Mouse (Mus musculus): Measurements from ENCODE around the gene Olfr1154. TPM values are rescaled to one million over a fixed set of nuclear protein-coding genes. Genes with fewer than 3 reads are reported as not detected.

Olfr1154 gene
- polyA plus RNA-seq (2012; rRNA removed), result not detected in 2 replicates

DNA sequence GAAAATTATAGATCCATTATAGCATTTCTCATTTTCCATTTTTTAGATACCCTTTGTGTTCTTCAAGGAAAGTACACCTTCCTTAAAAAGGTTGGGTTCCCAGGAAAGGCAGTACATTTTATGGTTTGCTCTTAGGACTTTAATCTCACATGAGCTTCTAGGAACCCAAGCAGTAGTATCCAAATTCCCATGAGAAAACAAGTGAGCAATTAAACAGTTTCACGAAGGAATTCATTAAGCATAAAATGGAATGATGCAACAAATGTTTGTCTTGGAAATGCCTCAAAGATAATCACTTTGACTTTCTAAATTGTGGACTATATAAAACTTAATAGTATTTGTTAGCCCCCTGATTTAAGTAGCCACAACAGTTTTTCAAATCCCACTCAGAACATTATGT lies at the start of gene Olfr1154:
Gene Olfr1154 (minus strand): TSS at position 101 of the 400 bp plus-strand sequence.
- H3K4me3 ChIP-seq (ENCODE audit: control insufficient read depth, low read depth, low read length), result no peak within 1 kb of the TSS
- TF ChIP-seq CTCF (IDR thresholded peaks at IDR 0.05; ENCODE audit: control insufficient read depth, insufficient read depth, insufficient replicate concordance, low read depth, low read length) (no peak), POLR2A (IDR thresholded peaks at IDR 0.05; ENCODE audit: control insufficient read depth, low read depth, low read length) (no peak)

DNA sequence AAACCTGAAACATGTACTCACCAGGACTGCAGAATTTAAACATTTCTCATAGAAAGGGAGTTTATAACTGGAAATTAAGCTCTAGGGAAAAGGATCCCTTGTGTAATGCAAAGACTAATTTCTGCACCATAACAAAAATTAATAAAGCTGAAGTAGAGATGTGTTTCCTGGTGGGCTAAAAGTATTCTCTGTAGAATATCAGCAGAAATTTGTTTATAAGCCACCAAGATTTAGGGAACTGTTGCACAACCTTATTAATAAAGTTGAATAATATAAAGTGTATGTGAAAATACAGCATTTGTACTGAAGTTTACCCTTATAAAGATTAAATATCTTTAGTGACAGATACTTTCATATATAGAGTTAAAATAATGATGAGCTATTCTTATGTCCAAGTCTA lies 48.0 kb upstream of the Olfr1154 start, which contains the start of gene Olfr1156:
Gene Olfr1156 (minus strand): TSS at position 101 of the 400 bp plus-strand sequence.
- H3K36me3 ChIP-seq (ENCODE audit: control insufficient read depth, insufficient read depth, low read length), result no peaks in the 10 kb centered on the region
- H3K27ac ChIP-seq (ENCODE audit: control insufficient read depth, insufficient read depth, low read depth, low read length), result no peak within 1 kb of the TSS
- no peak within 1 kb of the TSS for H3K4me3 ChIP-seq (ENCODE audit: control insufficient read depth, low read depth, low read length)
- H3K27me3 ChIP-seq (ENCODE audit: control insufficient read depth, insufficient read depth, low read length), result no peaks in the 10 kb centered on the region
- TF ChIP-seq POLR2A (IDR thresholded peaks at IDR 0.05; ENCODE audit: control insufficient read depth, low read depth, low read length), result no peak
- no peak for TF ChIP-seq CTCF (IDR thresholded peaks at IDR 0.05; ENCODE audit: control insufficient read depth, insufficient read depth, insufficient replicate concordance, low read depth, low read length)
- no peaks in the 10 kb centered on the region for H3K4me1 ChIP-seq (ENCODE audit: control insufficient read depth, insufficient read depth, low read length)

More for the DNA sequence above, at the start of gene Olfr1154:
- no peaks in the 10 kb centered on the region for H3K4me1 ChIP-seq (ENCODE audit: control insufficient read depth, insufficient read depth, low read length)
- no peaks in the 10 kb centered on the region for H3K36me3 ChIP-seq (ENCODE audit: control insufficient read depth, insufficient read depth, low read length)
- no peak within 1 kb of the TSS for H3K27ac ChIP-seq (ENCODE audit: control insufficient read depth, insufficient read depth, low read depth, low read length)
- no peaks in the 10 kb centered on the region for H3K27me3 ChIP-seq (ENCODE audit: control insufficient read depth, insufficient read depth, low read length)

DNA sequence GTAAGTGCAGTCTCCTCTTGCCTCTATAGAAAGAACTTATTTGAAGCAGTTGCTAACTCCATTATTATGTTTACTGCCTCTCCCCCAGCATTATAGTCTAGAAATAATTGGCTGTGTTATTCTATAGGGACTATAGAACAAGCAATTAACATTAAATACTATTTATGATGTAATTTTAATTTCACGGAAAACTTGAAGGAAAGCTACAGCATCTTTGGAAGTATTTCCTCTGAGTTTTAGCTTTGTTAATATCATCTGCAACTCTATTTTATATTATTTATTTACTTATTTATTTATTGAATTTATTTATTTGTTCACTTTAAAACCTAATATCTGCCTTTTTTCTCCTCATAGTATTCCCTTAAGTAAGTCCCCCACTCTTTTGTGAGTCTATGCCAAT lies 40.1 kb upstream of the Olfr1154 start, which contains the start of gene Olfr1155:
Gene Olfr1155 (minus strand): TSS at position 101 of the 400 bp plus-strand sequence.
- no peak within 1 kb of the TSS for H3K4me3 ChIP-seq (ENCODE audit: control insufficient read depth, low read depth, low read length)
- no peaks in the 10 kb centered on the region for H3K4me1 ChIP-seq (ENCODE audit: control insufficient read depth, insufficient read depth, low read length)
- no peak within 1 kb of the TSS for H3K27ac ChIP-seq (ENCODE audit: control insufficient read depth, insufficient read depth, low read depth, low read length)
- no peaks in the 10 kb centered on the region for H3K36me3 ChIP-seq (ENCODE audit: control insufficient read depth, insufficient read depth, low read length)
- H3K27me3 ChIP-seq (ENCODE audit: control insufficient read depth, insufficient read depth, low read length), result no peaks in the 10 kb centered on the region
- TF ChIP-seq POLR2A (IDR thresholded peaks at IDR 0.05; ENCODE audit: control insufficient read depth, low read depth, low read length) (no peak), CTCF (IDR thresholded peaks at IDR 0.05; ENCODE audit: control insufficient read depth, insufficient read depth, insufficient replicate concordance, low read depth, low read length) (no peak)

DNA sequence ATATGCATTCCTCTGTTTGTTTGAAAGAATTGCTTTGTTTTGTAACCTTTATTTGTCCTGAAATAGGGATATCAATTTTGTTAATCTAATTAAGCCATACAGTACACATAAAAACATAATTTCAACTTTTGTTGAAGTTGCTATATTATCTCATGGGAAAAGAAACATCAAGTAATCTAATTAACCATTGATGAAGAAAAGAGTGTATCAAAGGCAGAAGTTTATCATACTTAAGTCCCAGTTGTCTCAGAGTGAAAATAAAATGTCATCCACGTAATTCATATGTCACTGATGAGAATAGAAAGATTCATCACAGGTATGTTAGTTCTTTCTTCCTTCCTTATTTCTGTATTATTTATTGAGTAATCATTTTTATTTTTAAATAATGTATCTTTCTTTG lies 10.3 kb downstream of the Olfr1154 start, which contains the start of gene Olfr1153:
Gene Olfr1153 (plus strand): TSS at position 301 of the 400 bp plus-strand sequence.
- TF ChIP-seq CTCF (IDR thresholded peaks at IDR 0.05; ENCODE audit: control insufficient read depth, insufficient read depth, insufficient replicate concordance, low read depth, low read length), result no peak
- TF ChIP-seq POLR2A (IDR thresholded peaks at IDR 0.05; ENCODE audit: control insufficient read depth, low read depth, low read length), result no peak

DNA sequence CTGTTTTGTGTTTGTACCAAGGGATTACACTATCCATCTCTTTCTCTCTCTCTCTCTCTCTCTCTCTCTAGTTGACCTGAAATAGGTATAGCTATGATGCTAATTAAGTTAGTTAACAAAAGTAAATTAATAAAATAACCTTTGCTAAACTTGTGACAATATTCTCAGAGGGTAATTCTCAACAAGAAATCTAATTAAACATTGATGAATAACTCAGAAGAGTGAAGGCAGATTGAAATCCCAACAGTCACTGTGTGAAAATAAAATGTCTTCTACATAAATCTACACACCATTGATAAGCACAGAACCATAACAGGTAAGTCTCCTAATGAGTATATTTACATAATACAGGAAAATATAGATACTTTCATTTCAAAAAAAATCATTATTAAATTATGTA lies 38.8 kb downstream of the Olfr1154 start, which contains the start of gene Olfr1152:
Gene Olfr1152 (plus strand): TSS at position 301 of the 400 bp plus-strand sequence.
- H3K4me3 ChIP-seq (ENCODE audit: control insufficient read depth, low read depth, low read length), result no peak within 1 kb of the TSS
- H3K27ac ChIP-seq (ENCODE audit: control insufficient read depth, insufficient read depth, low read depth, low read length), result no peak within 1 kb of the TSS
- H3K4me1 ChIP-seq (ENCODE audit: control insufficient read depth, insufficient read depth, low read length), result no peaks in the 10 kb centered on the region
- no peaks in the 10 kb centered on the region for H3K36me3 ChIP-seq (ENCODE audit: control insufficient read depth, insufficient read depth, low read length)
- no peak for TF ChIP-seq POLR2A (IDR thresholded peaks at IDR 0.05; ENCODE audit: control insufficient read depth, low read depth, low read length)
- no peak for TF ChIP-seq CTCF (IDR thresholded peaks at IDR 0.05; ENCODE audit: control insufficient read depth, insufficient read depth, insufficient replicate concordance, low read depth, low read length)
- H3K27me3 ChIP-seq (ENCODE audit: control insufficient read depth, insufficient read depth, low read length), result no peaks in the 10 kb centered on the region

More for the DNA sequence above, 10.3 kb downstream of the Olfr1154 start, which contains the start of gene Olfr1153:
- Histone ChIP-seq H3K27ac (ENCODE audit: control insufficient read depth, insufficient read depth, low read depth, low read length) (no peak within 1 kb of the TSS), H3K4me3 (ENCODE audit: control insufficient read depth, low read depth, low read length) (no peak within 1 kb of the TSS), H3K36me3 (ENCODE audit: control insufficient read depth, insufficient read depth, low read length) (no peaks in the 10 kb centered on the region), H3K27me3 (ENCODE audit: control insufficient read depth, insufficient read depth, low read length) (no peaks in the 10 kb centered on the region), H3K4me1 (ENCODE audit: control insufficient read depth, insufficient read depth, low read length) (no peaks in the 10 kb centered on the region)

DNA sequence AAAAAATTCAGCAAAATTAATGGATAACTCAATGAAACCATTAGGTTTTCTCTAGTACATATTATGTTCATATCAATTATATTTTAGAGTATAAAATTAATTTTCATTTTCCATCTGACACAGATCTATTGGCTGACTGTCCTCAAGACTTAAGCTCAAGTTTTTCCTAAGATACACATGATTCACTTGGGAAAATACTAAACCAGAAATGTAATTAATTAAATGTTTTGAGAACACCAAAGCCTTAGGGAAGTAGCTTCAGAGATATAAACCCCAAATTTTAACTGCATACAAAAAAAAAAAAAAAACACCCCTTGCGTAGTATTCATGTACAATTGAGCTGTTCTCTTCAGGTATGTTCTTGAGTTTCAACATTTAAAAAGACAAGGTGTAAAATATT lies 49.4 kb downstream of the Olfr1154 start, which contains the start of gene Olfr1151:
Gene Olfr1151 (plus strand): TSS at position 301 of the 400 bp plus-strand sequence.
- Histone ChIP-seq H3K27me3 (ENCODE audit: control insufficient read depth, insufficient read depth, low read length) (no peaks in the 10 kb centered on the region), H3K27ac (ENCODE audit: control insufficient read depth, insufficient read depth, low read depth, low read length) (no peak within 1 kb of the TSS), H3K4me3 (ENCODE audit: control insufficient read depth, low read depth, low read length) (no peak within 1 kb of the TSS), H3K36me3 (ENCODE audit: control insufficient read depth, insufficient read depth, low read length) (no peaks in the 10 kb centered on the region), H3K4me1 (ENCODE audit: control insufficient read depth, insufficient read depth, low read length) (no peaks in the 10 kb centered on the region)
- TF ChIP-seq POLR2A (IDR thresholded peaks at IDR 0.05; ENCODE audit: control insufficient read depth, low read depth, low read length) (no peak), CTCF (IDR thresholded peaks at IDR 0.05; ENCODE audit: control insufficient read depth, insufficient read depth, insufficient replicate concordance, low read depth, low read length) (no peak)

Other genes with a start within 250 kb of the Olfr1154 start
- not detected in 2 replicates for gene Olfr1134, start 246.7 kb downstream of the Olfr1154 start, polyA plus RNA-seq (2012; rRNA removed)
- gene Olfr1135, start 231.5 kb downstream of the Olfr1154 start, polyA plus RNA-seq (2012; rRNA removed), result not detected in 2 replicates
- not detected in 2 replicates for gene Olfr1136, start 211.2 kb downstream of the Olfr1154 start, polyA plus RNA-seq (2012; rRNA removed)
- not detected in 2 replicates for gene Olfr1137, start 192.0 kb downstream of the Olfr1154 start, polyA plus RNA-seq (2012; rRNA removed)
- gene Olfr1138, start 165.2 kb downstream of the Olfr1154 start, polyA plus RNA-seq (2012; rRNA removed), result not detected in 2 replicates
- gene Olfr1140, start 161.4 kb downstream of the Olfr1154 start, polyA plus RNA-seq (2012; rRNA removed), result not detected in 2 replicates
- gene Olfr1141, start 151.2 kb downstream of the Olfr1154 start, polyA plus RNA-seq (2012; rRNA removed), result not detected in 2 replicates
- gene Olfr152, start 125.7 kb downstream of the Olfr1154 start, polyA plus RNA-seq (2012; rRNA removed), result not detected in 2 replicates
- not detected in 2 replicates for gene Olfr1143, start 104.6 kb downstream of the Olfr1154 start, polyA plus RNA-seq (2012; rRNA removed)
- not detected in 2 replicates for gene Olfr1145, start 95.3 kb downstream of the Olfr1154 start, polyA plus RNA-seq (2012; rRNA removed)
- gene Olfr1148, start 74.6 kb downstream of the Olfr1154 start, polyA plus RNA-seq (2012; rRNA removed), result not detected in 2 replicates
- not detected in 2 replicates for gene Olfr1150-ps1, start 61.2 kb downstream of the Olfr1154 start, polyA plus RNA-seq (2012; rRNA removed)
- gene Olfr1151, start 49.3 kb downstream of the Olfr1154 start, polyA plus RNA-seq (2012; rRNA removed), result not detected in 2 replicates
- not detected in 2 replicates for gene Olfr1152, start 38.7 kb downstream of the Olfr1154 start, polyA plus RNA-seq (2012; rRNA removed)
- gene Olfr1153, start 10.2 kb downstream of the Olfr1154 start, polyA plus RNA-seq (2012; rRNA removed), result not detected in 2 replicates
- not detected in 2 replicates for gene Olfr1155, start 40.0 kb upstream of the Olfr1154 start, polyA plus RNA-seq (2012; rRNA removed)
- gene Olfr1156, start 47.9 kb upstream of the Olfr1154 start, polyA plus RNA-seq (2012; rRNA removed), result not detected in 2 replicates
- gene Olfr1157, start 63.1 kb upstream of the Olfr1154 start, polyA plus RNA-seq (2012; rRNA removed), result not detected in 2 replicates
- gene Olfr74, start 69.5 kb upstream of the Olfr1154 start, polyA plus RNA-seq (2012; rRNA removed), result not detected in 2 replicates
- gene Olfr1158, start 84.9 kb upstream of the Olfr1154 start, polyA plus RNA-seq (2012; rRNA removed), result not detected in 2 replicates
- not detected in 2 replicates for gene Olfr1160, start 103.1 kb upstream of the Olfr1154 start, polyA plus RNA-seq (2012; rRNA removed)
- not detected in 2 replicates for gene Olfr1161, start 117.6 kb upstream of the Olfr1154 start, polyA plus RNA-seq (2012; rRNA removed)
- gene Olfr73, start 132.5 kb upstream of the Olfr1154 start, polyA plus RNA-seq (2012; rRNA removed), result not detected in 2 replicates
- gene Olfr1162, start 146.0 kb upstream of the Olfr1154 start, polyA plus RNA-seq (2012; rRNA removed), result not detected in 2 replicates
- not detected in 2 replicates for gene Olfr1163, start 166.7 kb upstream of the Olfr1154 start, polyA plus RNA-seq (2012; rRNA removed)
- gene Olfr1164, start 188.8 kb upstream of the Olfr1154 start, polyA plus RNA-seq (2012; rRNA removed), result not detected in 2 replicates
- not detected in 2 replicates for gene Olfr1166, start 223.1 kb upstream of the Olfr1154 start, polyA plus RNA-seq (2012; rRNA removed)

All from testis, adult 2 months (tissue).